Mouse (Mus musculus) E14TG2a.4 (cell line): Measurements from ENCODE around the gene Upk3b.

ENCODE experiments used
- CTCF ChIP-seq: conservative IDR thresholded peaks from 2 replicates; pipeline ENCODE4 v1.5.1; 2014; ENCODE audit warnings: low read length
- NANOG ChIP-seq: IDR thresholded peaks from 2 replicates; pipeline ENCODE4 v1.6.1; 2014; ENCODE audit warnings: borderline replicate concordance, low read length, mixed read lengths

DNA sequence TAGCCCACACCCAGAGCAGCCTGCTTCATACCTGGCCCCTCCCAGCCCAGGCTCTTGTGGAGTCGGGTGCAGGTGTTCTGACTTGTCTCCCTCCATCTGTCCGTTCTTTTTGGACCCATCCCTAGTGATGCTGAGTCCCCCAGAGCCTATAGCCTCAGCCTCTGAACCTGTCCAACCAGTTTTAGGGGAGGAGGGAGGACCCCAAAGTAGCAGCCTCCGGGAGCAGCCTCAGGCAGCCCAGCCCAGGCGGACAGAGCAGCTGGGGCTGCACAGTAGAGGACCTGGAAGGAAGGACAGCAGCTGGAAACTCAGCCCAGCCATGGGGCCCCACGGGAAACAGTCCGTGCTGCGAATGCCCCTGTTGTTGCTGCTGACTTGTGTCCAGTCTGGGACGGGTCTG, 18.8 kb downstream of the Upk3b start:
- TF ChIP-seq CTCF (no peak), NANOG (no peak)
